In genomic region chrX:69361055-69361558, GRCm38 (mm10) we compare ENCODE assay signal across 8 mouse cellular contexts. TPM values are rescaled to one million over a fixed set of nuclear protein-coding genes. Genes with fewer than 3 reads are reported as not detected.
DNase-seq lines count a peak whose midpoint lies in the region; ATAC-seq and TF ChIP-seq lines count a peak whose summit lies in the region.

No protein-coding gene starts in this region.

- no peak for TF ChIP-seq POLR2A in cerebellum, adult 2 months (IDR thresholded peaks at IDR 0.05; ENCODE audit: borderline replicate concordance, insufficient read depth, low read length)

- no peak overlapping the region for H3K27ac ChIP-seq in cerebellum, adult 2 months (ENCODE audit: insufficient read depth, low read length)
- H3K27ac ChIP-seq in neural tube, embryonic 11.5 days (ENCODE audit: low read depth, low read length), result no peak overlapping the region
- peak overlapping the region; percentile 95 for H3K27ac ChIP-seq in limb, embryonic 10.5 days

- H3K4me3 ChIP-seq in cerebellum, adult 2 months (replicated peaks; ENCODE audit: insufficient read depth, low read depth, low read length), result peak overlapping the region; percentile 80
- H3K4me3 ChIP-seq in neural tube, embryonic 11.5 days (ENCODE audit: low read depth, low read length), result peak overlapping the region; percentile 52
- H3K4me3 ChIP-seq in limb, embryonic 10.5 days, result peak overlapping the region; percentile 72

- peak overlapping the region; percentile 64 for H3K9ac ChIP-seq in neural tube, embryonic 11.5 days (ENCODE audit: low read length)

- DNase-seq in cerebellum, adult 2 months, result peak in 1 of 2 experiments; percentile 17
- DNase-seq in neural tube, embryonic 11.5 days (ENCODE audit: low spot score), result peak; percentile 38
- no peak for DNase-seq in neural tube, embryonic 10.5 days (ENCODE audit: extremely low spot score, low spot score)
- DNase-seq in limb, embryonic 10.5 days (ENCODE audit: low spot score), result peak; percentile 39
- no peak for DNase-seq in urinary bladder, postnatal 36 days (ENCODE audit: low spot score in 2 of 2)
- no peak for DNase-seq in spleen, postnatal 4 days (ENCODE audit: low spot score in 2 of 2)

- TF ChIP-seq CTCF in cerebellum, adult 2 months (IDR thresholded peaks at IDR 0.05; ENCODE audit: borderline replicate concordance, insufficient read depth, low read depth, low read length), result no peak

- H3K4me1 ChIP-seq in cerebellum, adult 2 months (ENCODE audit: control insufficient read depth, insufficient read depth, low read length), result no peaks in the 10 kb centered on the region
- no peaks in the 10 kb centered on the region for H3K4me1 ChIP-seq in neural tube, embryonic 11.5 days (ENCODE audit: control insufficient read depth, insufficient read depth, low read length)
- peaks cover 4% of the 10 kb centered on the region for H3K4me1 ChIP-seq in limb, embryonic 10.5 days

- peak overlapping the region; percentile 55 for H3K4me2 ChIP-seq in neural tube, embryonic 11.5 days (ENCODE audit: low read depth)

- no peak for ATAC-seq in cerebellum, adult (ENCODE audit: insufficient number of reproducible peaks, low FRiP score, low TSS enrichment)
- ATAC-seq in neural tube, embryonic 11.5 days (ENCODE audit: insufficient read depth, low FRiP score, low TSS enrichment), result no peak
- peak; percentile 30; the same call in 1 of the 2 replicates for ATAC-seq in neutrophil, adult 5-6 weeks (ENCODE audit: extremely low read depth, insufficient number of reproducible peaks, low FRiP score, poor library complexity, severe bottlenecking)

- no peaks in the 10 kb centered on the region for H3K36me3 ChIP-seq in neural tube, embryonic 11.5 days (ENCODE audit: control insufficient read depth, insufficient read depth, low read length)
- no peaks in the 10 kb centered on the region for H3K36me3 ChIP-seq in limb, embryonic 10.5 days

- WGBS in cerebellum, adult 2 months, result 4% methylated on average over 10 of the region's 10 CpGs
- 9% methylated on average over 10 of the region's 10 CpGs for WGBS in neural tube, embryonic 11.5 days
- 5% methylated on average over 10 of the region's 10 CpGs for WGBS in limb, embryonic 10.5 days

- H3K27me3 ChIP-seq in cerebellum, adult 2 months (ENCODE audit: control insufficient read depth, insufficient read depth, low read length), result no peaks in the 10 kb centered on the region
- no peaks in the 10 kb centered on the region for H3K27me3 ChIP-seq in neural tube, embryonic 11.5 days (ENCODE audit: control insufficient read depth, insufficient read depth, low read length)
- peaks cover 43% of the 10 kb centered on the region for H3K27me3 ChIP-seq in limb, embryonic 10.5 days (ENCODE audit: low read depth, poor library complexity, severe bottlenecking)

- H3K9me3 ChIP-seq in neural tube, embryonic 11.5 days (ENCODE audit: control insufficient read depth, low read length), result no peaks in the 10 kb centered on the region
- no peaks in the 10 kb centered on the region for H3K9me3 ChIP-seq in limb, embryonic 10.5 days (replicated peaks)

RNA-seq across cellular contexts. Expression of gene Aff2, which starts 1.0 kb away (rescaled TPM):
- polyA plus RNA-seq in cerebellum, adult 2 months (2012; rRNA removed), result 4.7 and 5.1 TPM in 2 replicates
- 12.7 and 13.9 TPM in 2 replicates for polyA plus RNA-seq in neural tube, embryonic 11.5 days (2014; fragmentation: Nextera tagmentation; extraction: Ambion mirVana)
- polyA plus RNA-seq in limb, embryonic 10.5 days (2016; fragmentation: Nextera tagmentation; extraction: Ambion mirVana), result 18.6 and 25.9 TPM in 2 replicates
- total RNA-seq in neutrophil, adult 5-6 weeks (2017), result 3.6 and 4.3 TPM in 2 replicates

Comparison
In these comparisons a context has a peak if more than half of its experiments do, and no peak if none do; other contexts are left out.
1. DNase-seq: peak in neural tube, embryonic 11.5 days (single experiment) and limb, embryonic 10.5 days (single experiment); none in neural tube, embryonic 10.5 days (single experiment), urinary bladder, postnatal 36 days (0 of 2) and spleen, postnatal 4 days (0 of 2).
2. Peak in every context shown above with its lines, with median percentiles within 50 percentile points of each other: H3K4me3 ChIP-seq.